Mouse (Mus musculus) forelimb bud, embryonic 11.5 days (tissue): ENCODE data around the gene Gm20388.

Source experiments
- DNase-seq: peaks from one replicate; pipeline ENCODE4 v3.0.0-alpha.2; 2012; ENCODE audit warnings: low read depth, low spot score

Gene Gm20388

DNA sequence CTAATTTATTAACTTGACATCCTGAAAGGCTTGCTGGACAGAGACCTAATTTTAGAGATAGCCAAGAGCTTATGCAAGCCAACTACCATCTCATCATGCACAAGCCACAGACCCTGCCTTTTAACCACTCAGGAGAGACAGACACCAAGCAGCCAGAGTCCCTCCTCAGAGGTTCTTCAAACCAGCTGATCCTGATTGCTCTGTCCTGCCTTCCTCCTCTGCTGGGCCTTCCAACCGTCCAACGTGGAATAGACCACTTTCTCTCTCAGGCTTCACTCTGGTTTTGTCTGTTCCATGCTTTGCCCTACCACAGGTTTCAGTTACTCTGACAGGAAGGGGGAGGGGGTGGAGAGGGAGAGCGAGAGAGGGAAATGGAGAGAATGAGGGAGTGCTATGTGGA lies 3006.1 kb downstream of the Gm20388 start:
- DNase-seq, result no peak

DNA sequence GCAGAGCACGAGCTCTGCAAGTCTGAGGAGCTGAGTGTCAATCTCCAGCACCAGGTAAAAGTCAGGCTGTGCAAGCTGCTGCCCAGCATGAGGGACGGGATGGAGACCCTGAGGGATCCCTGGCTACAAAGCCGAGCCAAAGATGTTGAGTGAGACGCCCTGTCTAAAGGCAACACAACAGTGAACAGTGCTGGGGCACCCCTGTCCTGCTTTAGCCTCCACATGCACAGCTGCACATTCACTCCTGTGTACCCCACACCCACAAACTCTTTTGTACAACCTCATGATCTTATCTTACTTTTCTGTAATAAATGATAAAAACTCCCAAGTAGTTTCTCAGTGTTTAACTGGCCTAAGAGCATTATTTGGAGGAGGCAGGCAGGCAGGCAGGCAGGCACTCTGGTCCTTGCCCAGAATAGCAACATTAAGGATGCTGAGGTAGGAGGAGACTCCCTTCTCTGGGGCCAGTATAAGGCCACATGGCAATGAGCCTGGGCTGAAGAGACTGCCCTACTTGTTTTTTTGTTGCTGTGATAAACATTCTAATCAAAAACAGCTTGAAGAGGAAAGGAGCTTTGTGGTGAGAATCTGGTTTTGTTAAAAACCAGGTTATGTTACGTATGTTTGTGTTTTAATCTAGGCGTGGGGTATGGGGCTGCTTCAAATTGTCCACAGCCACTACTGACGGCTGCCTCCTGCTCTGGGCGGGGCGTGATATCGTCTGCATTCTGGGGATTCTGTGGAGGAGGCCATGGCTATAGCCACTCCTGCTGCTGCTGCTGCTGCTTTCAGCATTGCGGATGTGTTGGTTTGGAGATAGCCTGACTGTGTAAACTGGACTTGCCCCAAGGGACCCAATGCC lies 3007.1 kb downstream of the Gm20388 start:
- DNase-seq, result peak; percentile 33

GRCm38 (mm10) chr8:122918438-122919107 lies 3007.9 kb downstream of the Gm20388 start:
- no peak for DNase-seq

- no peak for DNase-seq
These were observed 3010.2 kb downstream of the Gm20388 start for GRCm38 (mm10) chr8:122920890-122921289.

DNA sequence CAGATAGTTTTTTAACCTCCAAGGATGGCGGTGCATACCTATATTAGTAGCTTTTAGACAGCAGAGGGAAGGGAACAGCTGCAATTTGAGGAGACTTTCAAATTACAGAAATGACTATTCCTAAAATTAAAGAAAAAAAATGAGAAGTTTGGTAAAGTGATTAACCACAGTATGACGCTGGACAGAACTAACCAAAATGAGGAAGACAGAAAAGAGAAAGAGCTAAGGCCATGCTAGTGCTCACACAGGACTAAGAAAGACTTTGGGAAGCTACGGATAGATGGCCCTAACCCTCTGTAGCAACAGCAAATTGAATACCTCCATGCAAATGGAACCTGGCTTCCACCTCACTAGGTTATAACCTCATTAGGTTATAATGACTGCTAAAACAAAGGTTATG lies 3012.3 kb downstream of the Gm20388 start:
- DNase-seq, result no peak

- DNase-seq, result no peak
These were observed 3012.9 kb downstream of the Gm20388 start for GRCm38 (mm10) chr8:122923431-122924090.

GRCm38 (mm10) chr8:122924091-122924490 lies 3013.4 kb downstream of the Gm20388 start:
- no peak for DNase-seq

DNA sequence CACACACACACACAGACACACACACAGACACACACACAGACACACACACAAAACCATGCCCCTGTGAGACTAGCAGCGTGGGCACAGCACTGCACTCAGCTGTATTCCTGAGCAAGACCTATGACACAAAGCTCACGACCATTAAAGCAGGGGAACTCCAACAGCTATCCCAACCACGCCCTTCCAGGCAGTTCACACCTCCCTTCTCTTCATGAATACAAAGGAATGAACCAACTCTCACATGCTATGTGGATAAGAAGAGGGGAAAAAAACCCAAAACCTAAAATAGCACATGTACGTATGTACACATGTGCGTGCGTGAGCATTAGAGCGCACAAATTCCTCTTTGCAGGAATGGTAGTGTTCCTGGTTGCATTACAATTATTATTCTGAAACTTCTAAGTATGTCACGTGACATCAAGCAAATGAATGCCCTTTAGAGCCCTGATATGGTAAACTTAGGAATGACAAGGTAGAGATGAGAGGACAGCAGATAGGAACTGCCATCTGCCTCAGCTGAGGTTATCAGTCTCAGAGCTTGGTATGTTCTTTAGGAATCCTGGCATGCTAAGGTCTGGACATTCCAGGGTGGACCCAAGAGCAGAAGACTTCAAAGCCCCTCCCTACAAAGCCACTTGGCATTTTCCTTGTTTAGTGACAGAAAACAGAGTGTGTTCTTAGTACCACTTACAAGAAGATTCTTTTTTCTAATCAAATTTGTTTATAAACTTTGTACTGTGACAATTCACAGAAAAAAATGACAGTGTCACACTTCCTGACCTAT lies 3015.5 kb downstream of the Gm20388 start:
- no peak for DNase-seq

- DNase-seq, result no peak
These were observed 3016.1 kb downstream of the Gm20388 start for GRCm38 (mm10) chr8:122926782-122927181.

DNA sequence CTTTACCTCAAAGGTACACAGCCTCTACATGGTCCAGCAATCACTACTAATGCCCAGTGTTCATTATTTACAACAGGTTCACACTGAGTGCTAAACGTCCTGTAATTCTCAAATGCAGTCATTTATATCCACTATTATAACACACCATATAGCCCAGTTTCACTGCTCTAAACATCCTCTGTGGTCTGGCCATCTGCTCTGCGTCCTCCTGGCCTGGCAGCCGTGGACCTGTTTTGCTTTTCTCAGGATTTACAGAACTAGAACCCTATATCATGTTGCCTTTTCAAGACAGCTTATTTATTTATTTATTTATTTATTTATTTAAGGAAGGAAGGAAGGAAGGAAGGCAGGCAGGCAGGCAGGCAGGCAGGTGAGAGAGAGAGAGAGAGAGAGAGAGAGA lies 3017.2 kb downstream of the Gm20388 start:
- no peak for DNase-seq

DNA sequence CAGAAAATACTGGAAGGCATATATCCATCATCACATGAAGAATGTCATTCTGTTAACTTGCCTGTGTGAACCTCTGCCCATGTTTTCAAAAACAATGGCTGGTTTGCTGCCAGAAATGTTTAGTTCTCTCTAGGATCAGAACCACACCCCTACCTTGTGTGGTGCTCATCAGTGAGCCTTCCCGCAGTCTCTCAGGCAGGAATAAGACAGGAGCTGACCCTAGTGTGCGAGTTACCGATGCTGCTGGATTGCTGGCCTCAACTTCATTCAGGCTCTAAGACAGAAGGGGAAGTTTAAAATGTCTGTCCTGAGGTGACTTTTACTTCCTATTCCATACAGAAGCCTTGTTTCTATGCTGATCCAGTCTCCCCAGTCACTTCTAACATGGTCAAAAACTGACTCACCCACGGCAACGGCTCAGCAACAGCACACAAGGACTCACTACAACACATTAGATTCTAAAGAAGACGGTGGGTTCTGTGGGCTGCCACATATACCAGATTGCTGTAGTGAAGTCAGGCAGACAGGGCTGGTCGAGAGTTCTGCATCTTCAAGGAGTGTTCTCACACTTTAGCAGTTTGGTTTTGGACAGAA lies 3018.1 kb downstream of the Gm20388 start:
- no peak for DNase-seq

DNA sequence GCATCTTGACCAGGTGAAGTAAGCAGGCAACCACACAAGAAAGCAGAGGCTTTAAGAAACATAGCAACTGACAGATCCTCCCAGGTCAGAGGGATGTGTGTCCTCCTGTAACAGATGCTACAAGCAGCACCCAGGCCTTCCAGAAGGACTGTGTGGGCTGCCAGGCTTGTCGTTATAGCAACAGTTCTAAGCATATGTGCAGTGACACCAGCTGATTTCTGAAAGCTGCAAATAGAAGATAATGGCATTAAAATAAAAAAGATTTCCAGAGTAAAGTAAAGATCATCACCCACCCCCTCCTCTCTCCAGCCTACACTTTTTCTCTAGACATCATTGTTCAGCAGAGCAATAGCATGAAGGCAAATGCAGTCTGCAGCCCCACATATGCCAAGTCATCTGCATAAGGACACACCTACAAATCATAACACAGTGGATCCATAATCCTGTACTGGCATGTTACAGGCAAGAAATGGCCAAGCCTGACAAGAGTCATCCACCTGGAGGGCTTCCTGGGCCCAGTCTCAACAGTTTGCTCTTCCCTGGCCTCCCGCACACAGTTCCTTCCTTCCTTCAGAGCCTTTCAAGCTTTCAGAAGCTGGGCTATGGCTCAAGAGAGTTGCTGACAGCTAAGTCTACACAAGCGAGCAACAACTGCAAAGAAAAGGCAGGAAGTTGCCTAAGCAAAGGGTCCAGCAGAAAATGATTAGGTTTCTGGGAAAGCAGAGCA lies 3021.4 kb downstream of the Gm20388 start:
- no peak for DNase-seq

DNA sequence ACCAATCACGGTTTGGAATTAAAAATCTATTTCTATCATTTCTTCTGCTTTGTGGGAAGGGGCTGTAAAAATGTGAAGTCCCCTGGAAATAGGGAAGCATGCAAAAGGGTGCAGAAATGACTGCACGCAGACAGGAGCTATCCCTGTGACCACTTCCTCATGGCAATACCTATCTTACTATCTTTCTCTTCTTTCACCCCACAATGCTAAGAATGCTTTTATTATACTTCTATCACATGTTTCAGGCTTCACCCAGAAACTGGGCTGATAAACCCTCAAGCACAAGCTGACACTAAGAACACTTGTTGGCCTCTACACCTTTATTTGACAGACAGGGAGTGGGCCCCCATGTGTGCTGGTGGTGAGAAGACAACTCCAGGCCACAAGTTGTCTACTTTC lies 3021.9 kb downstream of the Gm20388 start:
- no peak for DNase-seq

- DNase-seq, result no peak
These were observed 3023.3 kb downstream of the Gm20388 start for GRCm38 (mm10) chr8:122933973-122934372.

DNA sequence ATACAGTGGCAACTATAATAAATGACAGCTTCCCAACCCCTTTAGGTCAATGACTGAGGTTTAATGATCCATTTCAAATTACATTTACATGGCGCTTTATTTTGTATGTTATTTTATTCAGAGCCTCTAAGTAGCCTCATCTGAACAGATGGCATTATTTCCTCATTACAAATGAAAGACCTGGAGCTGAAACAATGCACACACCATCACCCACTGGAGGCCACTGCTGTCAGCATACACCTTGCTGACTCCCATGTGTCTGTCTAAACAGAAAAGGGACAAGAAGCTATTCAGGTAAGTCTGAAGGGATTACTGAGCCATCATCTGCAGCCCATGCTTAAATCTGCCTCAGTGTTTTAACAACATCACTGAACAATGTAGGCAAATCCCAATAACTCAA lies 3024.5 kb downstream of the Gm20388 start:
- DNase-seq, result no peak

DNA sequence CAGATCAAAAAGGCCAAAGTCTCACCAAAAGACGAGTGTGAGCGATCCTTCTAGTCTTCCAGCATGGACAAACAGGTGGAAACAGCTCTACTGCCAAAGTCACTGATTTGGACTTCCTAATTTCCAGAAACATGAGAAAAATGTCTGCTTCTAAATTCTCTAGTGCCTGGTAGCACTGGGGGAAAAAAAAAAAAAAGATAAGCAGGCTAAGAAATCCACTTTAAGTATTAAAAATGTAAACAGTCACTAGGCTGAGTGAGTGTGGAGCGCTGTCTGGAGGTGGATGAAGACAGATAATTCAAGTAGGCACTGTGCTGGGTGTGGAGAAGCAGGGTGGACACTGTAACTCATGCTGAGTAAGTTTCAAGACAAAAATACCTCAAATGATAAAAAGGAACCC lies 3025.3 kb downstream of the Gm20388 start:
- no peak for DNase-seq

DNA sequence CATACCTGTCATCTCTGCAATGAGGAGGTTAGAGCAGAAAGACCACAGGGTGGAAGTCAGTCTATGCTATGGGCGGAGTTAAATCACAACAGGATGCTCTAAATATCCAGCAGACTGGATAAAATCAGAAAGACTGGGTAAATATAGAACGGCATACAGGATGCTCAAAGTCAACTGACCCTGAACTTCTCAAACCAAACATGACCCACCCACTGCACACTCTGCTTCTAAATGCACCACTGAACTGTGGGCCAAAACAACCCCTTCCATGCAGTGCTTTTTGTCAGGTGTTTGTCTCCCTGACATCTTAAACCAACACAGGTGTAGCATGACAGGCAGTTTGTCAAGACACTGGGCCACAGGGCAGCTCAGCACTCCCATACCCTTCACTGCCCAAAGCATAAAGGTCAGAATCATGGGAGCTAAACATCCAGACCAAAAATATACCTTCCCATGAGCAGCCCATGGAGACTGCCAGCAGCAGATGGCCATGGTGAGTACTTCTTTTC lies 3027.0 kb downstream of the Gm20388 start:
- no peak for DNase-seq

GRCm38 (mm10) chr8:122938170-122938569 lies 3027.5 kb downstream of the Gm20388 start:
- DNase-seq, result no peak

DNA sequence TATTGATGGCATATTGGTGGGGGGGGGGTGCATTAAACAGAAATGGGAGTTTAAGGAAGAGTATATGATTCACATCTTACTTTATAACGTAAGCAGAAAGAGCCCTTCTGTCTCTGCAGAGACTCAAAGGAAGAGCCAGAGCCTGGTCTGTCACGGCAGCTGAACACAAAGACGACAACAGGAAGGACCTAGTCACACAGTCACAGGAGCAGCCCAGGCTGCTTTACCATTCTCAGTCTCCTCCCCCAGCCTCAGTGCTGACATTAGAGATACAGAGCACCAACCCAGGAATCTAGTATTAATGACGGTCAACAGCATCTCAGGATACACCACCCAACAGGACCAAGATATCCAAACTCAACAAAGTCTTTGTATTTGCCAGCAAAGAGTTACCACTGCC lies 3027.9 kb downstream of the Gm20388 start:
- DNase-seq, result no peak
